Mouse (Mus musculus) lung, embryonic 16.5 days (tissue): ENCODE results near the gene Nagpa. TPM values are rescaled to one million over a fixed set of nuclear protein-coding genes. Genes with fewer than 3 reads are reported as not detected.
"Not testable (repeated sequence)": the region's sequence is repeated elsewhere in the genome, so short reads cannot be mapped to it uniquely, and the experiment has no call there.

Source experiments
- ATAC-seq: fragments of 200-750 bp; cut with Nextera tagmentation; 2 replicates; pipeline ENCODE4 v1.8.0; 2017; ENCODE audit warnings: low read depth, mild to moderate bottlenecking, moderate library complexity
- H3K27ac ChIP-seq: fragments of 300-500 bp; sonication (generic); 2 replicates; pipeline ENCODE4 v1.5.1; 2014; ENCODE audit warnings: mild to moderate bottlenecking, control low read depth, low read length
- H3K27me3 ChIP-seq: fragments of 300-500 bp; sonication (generic); 2 replicates; pipeline ENCODE4 v1.6.1; 2014; ENCODE audit warnings: low read depth, low read length, mixed read lengths; ENCODE audit not compliant: control insufficient read depth, insufficient read depth
- H3K36me3 ChIP-seq: fragments of 300-500 bp; sonication (generic); 2 replicates; pipeline ENCODE4 v1.6.1; 2014; ENCODE audit warnings: low read length; ENCODE audit not compliant: control insufficient read depth, insufficient read depth
- H3K4me1 ChIP-seq: fragments of 300-500 bp; sonication (generic); replicated peaks from 2 replicates; pipeline ENCODE4 v1.6.1; 2014; ENCODE audit warnings: low read length, mixed read lengths; ENCODE audit not compliant: control insufficient read depth, insufficient read depth
- H3K4me2 ChIP-seq: fragments of 300-500 bp; sonication (generic); 2 replicates; pipeline ENCODE4 v1.6.1; 2014; ENCODE audit warnings: low read depth, low read length, control low read depth
- H3K4me3 ChIP-seq: fragments of 300-500 bp; sonication (generic); 2 replicates; pipeline ENCODE4 v1.5.1; 2014; ENCODE audit warnings: mild to moderate bottlenecking, low read length, control low read depth
- H3K9ac ChIP-seq: fragments of 300-500 bp; sonication (generic); 2 replicates; pipeline ENCODE4 v1.6.1; 2014; ENCODE audit warnings: low read length, control low read depth
- H3K9me3 ChIP-seq: fragments of 300-500 bp; sonication (generic); 2 replicates; pipeline ENCODE4 v1.6.1; 2016; ENCODE audit warnings: low read length; ENCODE audit not compliant: control insufficient read depth
- WGBS: fragments of 180-500 bp; shearing (Covaris S2); extraction: QIAGEN DNeasy Blood & Tissue Kit; methylation state at CpG from one replicate; pipeline ENCODE4 v1.1.7; 2014; 5-methylcytosine and 5-hydroxymethylcytosine counted together
- polyA plus RNA-seq: library from polyadenylated mRNA; unstranded; fragments of >200 nt; fragmentation: Nextera tagmentation; extraction: Ambion mirVana; gene quantifications from 2 replicates; pipeline ENCODE4 v1.2.1, GENCODE M21; 2015

Gene Nagpa
- polyA plus RNA-seq, 1 experiment from 2014 or later, result 22.1 TPM

DNA sequence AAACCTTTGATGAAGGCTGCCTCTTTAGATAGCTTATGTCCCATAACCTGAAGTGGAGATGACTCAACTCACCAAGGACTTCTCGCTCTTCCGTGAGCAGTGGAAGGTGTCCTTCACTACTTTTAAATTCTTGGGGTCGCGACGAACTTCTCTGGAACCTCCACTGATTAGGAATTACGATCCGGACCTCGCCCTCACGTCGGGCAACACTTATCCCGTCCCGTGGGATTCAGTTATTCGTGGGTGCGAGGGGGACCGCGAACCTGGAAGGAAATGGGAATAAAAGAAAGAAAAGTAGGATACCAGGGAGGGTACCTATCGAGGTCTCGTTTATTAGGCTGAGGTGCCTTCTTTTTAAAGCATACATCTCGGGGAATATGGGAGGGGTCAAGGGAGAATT, 23.7 kb upstream of the Nagpa start:
- ATAC-seq, H3K4me3 ChIP-seq, H3K27ac ChIP-seq, H3K9me3 ChIP-seq, H3K36me3 ChIP-seq, H3K4me1 ChIP-seq, H3K27me3 ChIP-seq, H3K9ac ChIP-seq, H3K4me2 ChIP-seq: not testable (repeated sequence)
- WGBS, result 68% methylated on average over 19 of the region's 19 CpGs

DNA sequence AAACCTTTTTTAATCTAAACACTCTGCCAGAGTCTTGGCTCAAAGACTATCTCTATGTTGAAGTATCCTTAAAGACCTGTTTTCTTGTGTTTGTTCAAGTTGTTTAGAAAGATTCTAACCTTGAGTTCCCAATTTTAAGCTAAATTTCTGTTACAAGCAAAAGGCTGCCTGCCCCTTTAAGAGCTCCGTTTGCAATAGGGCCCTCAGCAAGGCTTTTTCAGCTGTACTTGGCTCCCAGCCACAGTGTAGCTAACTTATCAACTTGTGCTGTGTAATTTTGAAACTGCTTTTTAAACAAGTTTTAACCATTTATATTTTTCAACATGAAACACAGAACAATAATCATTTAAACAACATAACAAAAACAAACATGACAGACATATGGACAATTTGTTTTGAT, 22.7 kb upstream of the Nagpa start:
- H3K27ac ChIP-seq, H3K4me3 ChIP-seq, H3K36me3 ChIP-seq, H3K9me3 ChIP-seq, H3K4me2 ChIP-seq, H3K4me1 ChIP-seq, H3K9ac ChIP-seq, H3K27me3 ChIP-seq, ATAC-seq: not testable (repeated sequence)
- 2% methylated on average over 1 of the region's 1 CpGs for WGBS

DNA sequence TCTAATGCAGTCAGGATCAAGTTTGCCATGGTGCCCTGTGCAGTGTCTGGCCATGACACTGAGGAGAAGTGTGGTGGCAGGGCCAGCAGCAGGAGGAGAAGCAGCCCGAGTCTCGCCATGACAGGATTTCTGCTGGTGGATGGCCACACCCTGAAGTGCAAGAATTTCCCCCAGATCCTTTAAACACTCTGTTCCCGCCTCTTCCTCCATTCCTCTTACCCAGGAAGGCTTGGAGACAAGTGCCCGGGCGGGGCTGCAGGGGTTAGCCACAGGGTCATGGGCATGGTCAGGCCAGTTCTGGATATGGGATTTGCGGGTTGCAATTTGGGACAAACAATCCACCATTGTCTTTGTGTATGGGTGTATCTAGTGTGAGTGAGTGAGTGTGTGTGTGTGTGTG, 18.3 kb upstream of the Nagpa start, which contains the start of gene AU021092:
TSS of gene AU021092 (minus strand) at position 160 of the 400 bp plus-strand sequence.
- Histone ChIP-seq H3K4me2 (peak within 1 kb of the TSS; percentile 44), H3K4me3 (peak within 1 kb of the TSS; percentile 25), H3K9ac (0 out of 2 replicates have a peak within 1 kb of the TSS, but pooled peaks have one; percentile 36), H3K27ac (peak within 1 kb of the TSS; percentile 79), H3K9me3 (no peaks in the 10 kb centered on the region), H3K36me3 (no peaks in the 10 kb centered on the region), H3K4me1 (0 out of 2 replicates have a peak, but pooled peaks cover 4% of the 10 kb centered on the region), H3K27me3 (no peaks in the 10 kb centered on the region)
- ATAC-seq, result peak; percentile 93
- WGBS, result 47% methylated on average over 6 of the region's 6 CpGs

DNA sequence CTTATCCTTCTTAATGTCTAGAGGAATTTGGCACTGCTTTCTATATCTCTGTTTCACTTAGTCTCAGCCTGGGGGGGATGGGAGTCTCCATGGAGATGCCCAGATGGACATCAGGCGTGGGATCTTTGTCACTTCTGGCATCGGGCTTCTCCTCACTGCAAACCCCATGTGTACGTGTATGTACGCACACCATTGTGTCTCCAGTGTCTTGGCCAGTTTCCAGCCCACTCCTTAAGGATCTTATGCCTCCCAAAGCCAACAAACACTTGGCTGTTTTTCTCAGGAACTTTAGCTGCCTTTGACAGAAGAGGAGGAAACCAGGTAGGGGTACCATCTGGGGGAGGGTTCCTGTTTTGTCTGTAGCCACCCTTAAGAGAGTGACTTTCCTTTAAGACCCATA, 17.6 kb upstream of the Nagpa start:
- no peaks in the 10 kb centered on the region for H3K36me3 ChIP-seq
- no peak overlapping the region for H3K9ac ChIP-seq
- no peaks in the 10 kb centered on the region for H3K9me3 ChIP-seq
- peak overlapping the region; percentile 25 for H3K4me3 ChIP-seq
- H3K4me2 ChIP-seq, result peak overlapping the region; percentile 44
- 0 out of 2 replicates have a peak, but pooled peaks cover 4% of the 10 kb centered on the region for H3K4me1 ChIP-seq
- H3K27ac ChIP-seq, result peak overlapping the region; percentile 79
- H3K27me3 ChIP-seq, result no peaks in the 10 kb centered on the region
- ATAC-seq, result peak; percentile 64
- 25% methylated on average over 4 of the region's 4 CpGs for WGBS

DNA sequence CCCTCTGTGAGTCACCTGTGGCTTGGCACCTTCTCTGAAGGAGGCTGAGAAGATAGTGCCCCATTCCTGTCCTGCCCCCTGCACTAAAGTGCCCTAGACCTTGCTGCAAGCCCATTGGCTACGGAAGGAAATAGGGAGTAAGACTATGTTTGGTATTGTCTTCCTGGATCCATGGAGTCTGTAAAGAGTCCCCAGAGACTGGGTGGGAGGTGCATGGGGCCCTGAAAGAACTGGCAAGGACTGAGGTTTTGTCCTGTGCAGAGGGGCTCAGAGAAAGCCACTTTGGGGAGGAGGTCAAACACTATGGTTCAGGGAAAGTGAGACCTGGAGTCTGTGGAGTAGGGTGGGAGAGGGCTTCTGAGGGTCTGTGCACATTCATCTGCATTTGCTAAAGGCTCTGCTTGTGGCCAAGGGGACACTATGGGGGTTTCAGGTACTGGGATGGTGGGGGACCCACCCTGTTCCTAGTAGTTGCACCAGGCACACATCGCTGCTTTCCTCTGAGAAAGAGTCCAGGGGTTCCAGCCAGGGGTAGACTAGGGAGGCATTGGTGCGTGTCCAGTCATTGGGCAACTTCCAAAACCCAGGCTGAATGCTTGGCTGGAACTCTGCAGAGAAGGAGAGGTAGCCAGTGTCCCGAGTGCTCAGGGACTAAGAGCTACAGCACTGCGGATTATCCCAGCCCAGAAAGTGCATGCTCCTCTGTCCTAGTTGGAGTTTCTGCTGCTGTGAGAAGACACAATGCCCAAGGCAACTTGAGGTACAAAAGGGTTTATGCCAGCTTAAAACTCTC, 13.7 kb upstream of the Nagpa start:
- H3K36me3 ChIP-seq, result no peaks in the 10 kb centered on the region
- H3K27ac ChIP-seq, result no peak overlapping the region
- H3K4me3 ChIP-seq, result no peak overlapping the region
- H3K4me1 ChIP-seq, result 0 out of 2 replicates have a peak, but pooled peaks cover 4% of the 10 kb centered on the region
- WGBS, result 64% methylated on average over 5 of the region's 5 CpGs
- ATAC-seq, result no peak
- no peaks in the 10 kb centered on the region for H3K9me3 ChIP-seq
- no peaks in the 10 kb centered on the region for H3K27me3 ChIP-seq
- no peak overlapping the region for H3K4me2 ChIP-seq
- no peak overlapping the region for H3K9ac ChIP-seq

DNA sequence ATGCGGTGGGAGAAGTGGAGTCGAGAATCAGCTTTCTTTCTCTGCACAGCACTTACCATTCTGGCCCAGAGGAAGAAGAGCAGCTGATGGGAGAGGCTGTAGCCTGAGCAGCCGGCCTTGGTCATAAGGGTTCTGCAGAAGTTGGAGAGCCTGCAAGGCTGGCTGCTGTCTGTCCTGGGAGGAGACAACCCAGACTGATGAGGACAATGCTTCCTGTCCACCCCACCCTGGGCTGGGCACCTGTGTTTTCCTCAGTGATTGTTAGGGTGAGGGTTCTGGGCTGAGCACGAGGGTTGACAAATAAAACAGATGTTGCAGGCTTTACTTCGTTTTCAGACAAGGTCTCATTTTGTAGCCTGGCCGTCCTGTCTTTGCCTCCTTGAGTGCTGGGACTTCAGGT, 12.9 kb upstream of the Nagpa start:
- Histone ChIP-seq H3K27ac (no peak overlapping the region), H3K9ac (no peak overlapping the region), H3K36me3 (no peaks in the 10 kb centered on the region), H3K4me2 (no peak overlapping the region), H3K9me3 (no peaks in the 10 kb centered on the region), H3K4me1 (0 out of 2 replicates have a peak, but pooled peaks cover 1% of the 10 kb centered on the region), H3K27me3 (no peaks in the 10 kb centered on the region), H3K4me3 (no peak overlapping the region)
- WGBS, result 33% methylated on average over 6 of the region's 6 CpGs
- no peak for ATAC-seq

DNA sequence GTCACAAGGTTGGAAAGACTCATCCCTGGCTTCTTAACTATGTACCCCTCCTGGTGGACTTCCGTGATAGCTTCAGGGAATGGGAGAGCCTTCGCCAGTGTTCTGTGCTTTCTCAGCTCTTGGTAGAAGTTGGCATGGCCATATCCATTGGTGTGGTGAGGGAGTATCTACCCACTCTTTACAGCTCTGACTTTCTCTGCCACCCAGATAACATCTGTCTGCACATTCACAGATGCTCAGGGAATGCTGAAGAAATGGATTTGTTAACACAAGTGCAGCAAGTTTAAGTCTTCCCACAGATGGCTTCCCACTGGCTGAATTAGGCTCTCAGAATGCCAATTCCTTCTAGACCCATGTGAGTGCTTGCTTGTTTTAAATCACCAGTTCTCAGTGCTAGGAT, 10.3 kb upstream of the Nagpa start:
- Histone ChIP-seq H3K4me1 (no peaks in the 10 kb centered on the region), H3K27me3 (no peaks in the 10 kb centered on the region), H3K9ac (no peak overlapping the region), H3K36me3 (no peaks in the 10 kb centered on the region), H3K4me2 (no peak overlapping the region), H3K27ac (no peak overlapping the region), H3K9me3 (no peaks in the 10 kb centered on the region), H3K4me3 (no peak overlapping the region)
- ATAC-seq, result no peak
- 82% methylated on average over 2 of the region's 2 CpGs for WGBS

DNA sequence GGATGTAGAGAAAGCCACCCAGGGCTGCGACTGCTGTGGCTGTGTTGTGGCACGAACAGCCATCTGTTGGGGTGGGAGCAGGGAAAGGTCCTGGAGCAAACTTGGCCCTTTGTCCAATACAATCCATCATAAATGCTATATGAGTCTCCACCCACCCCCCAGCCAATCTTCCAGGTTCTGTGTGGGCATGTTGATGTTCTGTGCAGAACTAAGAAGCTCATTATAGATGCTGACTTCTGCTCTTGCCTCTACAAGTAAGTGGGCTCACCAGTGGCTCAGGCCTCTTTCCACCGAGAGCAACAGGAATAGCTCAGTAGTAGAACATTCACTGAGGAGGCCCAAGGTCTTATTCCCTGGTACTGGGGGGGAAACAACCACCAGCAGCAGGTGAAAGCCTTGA, 8.3 kb upstream of the Nagpa start:
- H3K36me3 ChIP-seq, result no peaks in the 10 kb centered on the region
- H3K9me3 ChIP-seq, result no peaks in the 10 kb centered on the region
- no peak overlapping the region for H3K4me2 ChIP-seq
- H3K4me1 ChIP-seq, result no peaks in the 10 kb centered on the region
- 86% methylated on average over 3 of the region's 3 CpGs for WGBS
- H3K27ac ChIP-seq, result no peak overlapping the region
- no peaks in the 10 kb centered on the region for H3K27me3 ChIP-seq
- no peak overlapping the region for H3K4me3 ChIP-seq
- H3K9ac ChIP-seq, result no peak overlapping the region
- no peak for ATAC-seq

DNA sequence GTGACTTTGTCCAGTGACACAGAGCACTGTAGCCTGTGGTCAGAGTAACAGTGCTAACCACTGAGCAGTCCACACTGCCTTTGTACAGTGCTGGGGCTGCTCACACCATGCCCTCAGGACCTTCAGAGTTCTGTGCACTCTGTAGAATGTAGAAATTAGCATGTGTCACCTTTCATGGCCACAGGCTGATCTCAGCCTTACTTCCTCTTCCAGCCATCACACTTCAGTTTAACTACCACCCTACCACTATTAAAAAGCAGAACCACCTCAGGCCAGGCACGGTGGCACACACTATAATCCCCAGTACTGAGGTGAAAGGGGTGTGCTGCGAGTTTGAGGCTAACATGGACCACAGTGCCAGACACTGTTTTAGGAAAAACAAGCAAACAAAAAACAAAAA, 6.6 kb upstream of the Nagpa start:
- Histone ChIP-seq H3K9me3 (no peaks in the 10 kb centered on the region), H3K4me3 (no peak overlapping the region), H3K9ac (no peak overlapping the region), H3K36me3 (no peaks in the 10 kb centered on the region), H3K4me1 (no peaks in the 10 kb centered on the region), H3K4me2 (no peak overlapping the region), H3K27ac (no peak overlapping the region), H3K27me3 (no peaks in the 10 kb centered on the region)
- ATAC-seq, result no peak
- WGBS, result 69% methylated on average over 2 of the region's 2 CpGs
